ENCODE assay signal across 8 mouse cellular contexts in the genomic region with DNA sequence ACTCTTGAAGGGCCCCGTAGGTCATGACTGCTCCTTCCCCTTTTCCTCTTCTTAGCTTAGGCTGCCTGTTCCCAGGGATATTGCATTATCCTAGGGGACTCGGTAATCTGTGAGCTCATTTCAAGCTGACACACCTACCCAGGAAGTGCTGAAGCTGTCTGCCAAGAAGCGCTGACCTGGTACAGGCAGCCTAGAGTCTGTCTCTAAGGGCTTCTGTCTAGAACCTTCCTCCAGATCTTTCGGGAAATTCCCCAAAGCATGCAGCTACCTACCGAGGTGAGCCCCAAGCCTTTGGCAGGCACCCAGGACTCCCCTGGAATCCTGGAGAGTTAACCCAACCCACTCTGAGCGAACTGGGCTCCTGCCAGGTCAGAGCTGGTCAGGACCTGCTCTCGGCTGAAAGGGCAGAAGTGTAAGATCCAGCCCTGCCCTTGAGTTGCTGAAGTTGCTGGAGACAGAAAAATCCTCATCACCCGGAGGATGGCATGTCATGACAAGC. TPM values are rescaled to one million over a fixed set of nuclear protein-coding genes. Genes with fewer than 3 reads are reported as not detected.
DNase-seq lines count a peak whose midpoint lies in the region; ATAC-seq lines count a peak whose summit lies in the region.

No protein-coding gene starts in this region.

- peak; percentile 65 for DNase-seq in ovary, postnatal 36 days (ENCODE audit: low spot score)
- DNase-seq in ovary, postnatal 14 days (ENCODE audit: low spot score) = no peak
- peak; percentile 97 for DNase-seq in gonadal fat pad, adult 2 months (ENCODE audit: low read depth)
- DNase-seq in kidney, postnatal 10 days = peak; percentile 93
- peak; percentile 72 to 74 for DNase-seq in urinary bladder, postnatal 36 days (ENCODE audit: low spot score in 2 of 2)
- DNase-seq in layer of hippocampus, adult 11-12 months (ENCODE audit: low spot score) = no peak
- DNase-seq in thymus, postnatal 25 days = no peak

- ATAC-seq in activated CD4-positive, CD25-positive, alpha-beta regulatory T cell, adult 4 months = no peak

RNA-seq across cellular contexts. Expression of a gene that starts 14.6 kb away (rescaled TPM):
- polyA plus RNA-seq in gonadal fat pad, adult 2 months (2012; rRNA removed) = 31.8 and 53.1 TPM in 2 replicates
- 1 to 10 TPM; 4.8 to 4.9 TPM for polyA plus RNA-seq in activated CD4-positive, CD25-positive, alpha-beta regulatory T cell, adult 4 months (2017; shearing (Covaris generic))

RNA-seq across cellular contexts. Expression of a gene that starts 53.7 kb away (rescaled TPM):
- polyA plus RNA-seq in gonadal fat pad, adult 2 months (2012; rRNA removed) = 42.3 and 47.4 TPM in 2 replicates
- 1 to 10 TPM in 1 of 2 experiments, under 1 TPM in 1; 0.28 to 1.4 TPM for polyA plus RNA-seq in activated CD4-positive, CD25-positive, alpha-beta regulatory T cell, adult 4 months (2017; shearing (Covaris generic))

Comparison
In these comparisons a context has a peak if more than half of its experiments do, and no peak if none do; other contexts are left out.
1. DNase-seq: peak in ovary, postnatal 36 days (single experiment), gonadal fat pad, adult 2 months (single experiment), kidney, postnatal 10 days (single experiment) and urinary bladder, postnatal 36 days (2 of 2); none in ovary, postnatal 14 days (single experiment), layer of hippocampus, adult 11-12 months (single experiment) and thymus, postnatal 25 days (single experiment).
2. RNA of a gene that starts 53.7 kb away (polyA plus RNA-seq): 42.3 to 47.4 TPM in gonadal fat pad, adult 2 months; 0.28 to 1.4 TPM in activated CD4-positive, CD25-positive, alpha-beta regulatory T cell, adult 4 months; every median in the first group is over 10 times any median in the second.